Mouse (Mus musculus) myocyte (in vitro differentiated cells): Measurements from ENCODE around the gene Mettl7b.

Experiments used
- CEBPB ChIP-seq: IDR thresholded peaks from 2 replicates; pipeline ENCODE4 v1.6.1; 2011; ENCODE audit warnings: mild to moderate bottlenecking, moderate library complexity; ENCODE audit not compliant: poor library complexity, insufficient read depth, severe bottlenecking
- E2F4 ChIP-seq: IDR thresholded peaks from one replicate; pipeline ENCODE4 v1.6.1; 2011; ENCODE audit warnings: mild to moderate bottlenecking, control low read depth, moderate library complexity; ENCODE audit not compliant: insufficient read depth
- MAX ChIP-seq: IDR thresholded peaks from one replicate; pipeline ENCODE4 v1.6.1; 2011; ENCODE audit warnings: low read depth, mild to moderate bottlenecking, control low read depth
- POLR2A ChIP-seq: IDR thresholded peaks from one replicate; pipeline ENCODE4 v1.6.1; 2011; ENCODE audit warnings: low read depth, mild to moderate bottlenecking, control low read depth, moderate library complexity; ENCODE audit not compliant: insufficient read length
- POLR2AphosphoS2 ChIP-seq: IDR thresholded peaks from one replicate; pipeline ENCODE4 v1.6.1; 2011; ENCODE audit warnings: low read depth, control low read depth; ENCODE audit not compliant: insufficient read length
- TCF12 ChIP-seq: IDR thresholded peaks from one replicate; pipeline ENCODE4 v1.6.1; 2011; ENCODE audit warnings: mild to moderate bottlenecking, control low read depth; ENCODE audit not compliant: poor library complexity, insufficient read depth, severe bottlenecking
- USF1 ChIP-seq: IDR thresholded peaks from one replicate; pipeline ENCODE4 v1.6.1; 2011; ENCODE audit warnings: low read depth, mild to moderate bottlenecking, control low read depth, moderate library complexity

- TF ChIP-seq POLR2A = no peak
- TF ChIP-seq USF1 = no peak
- TF ChIP-seq MAX = no peak
- no peak for TF ChIP-seq POLR2AphosphoS2
- no peak for TF ChIP-seq TCF12
- no peak for TF ChIP-seq CEBPB
- no peak for TF ChIP-seq E2F4
Measured at GRCm38 (mm10) chr10:128960590-128961584, at the start of gene Mettl7b.
